Mouse (Mus musculus): Measurements from ENCODE around the gene Zbtb7b. TPM values are rescaled to one million over a fixed set of nuclear protein-coding genes. Genes with fewer than 3 reads are reported as not detected.

Zbtb7b gene
- total RNA-seq, 1 experiment from 2014 or later, result 9.9 TPM

GRCm38 (mm10) chr3:89382033-89382882, 12.3 kb downstream of the Zbtb7b start:
- no peak for ATAC-seq (replicated peaks in 1 of 2; ENCODE audit: insufficient read depth in 1 of 2, low FRiP score in 2 of 2, low TSS enrichment in 1 of 2, low read depth in 1 of 2, poor library complexity in 2 of 2, severe bottlenecking in 2 of 2)

- ATAC-seq (replicated peaks in 1 of 2; ENCODE audit: insufficient read depth in 1 of 2, low FRiP score in 2 of 2, low TSS enrichment in 1 of 2, low read depth in 1 of 2, poor library complexity in 2 of 2, severe bottlenecking in 2 of 2), result no peak
Observed at GRCm38 (mm10) chr3:89381233-89381632, 13.3 kb downstream of the Zbtb7b start.

GRCm38 (mm10) chr3:89380711-89381110, 13.9 kb downstream of the Zbtb7b start:
- ATAC-seq (replicated peaks in 1 of 2; ENCODE audit: insufficient read depth in 1 of 2, low FRiP score in 2 of 2, low TSS enrichment in 1 of 2, low read depth in 1 of 2, poor library complexity in 2 of 2, severe bottlenecking in 2 of 2), result no peak

GRCm38 (mm10) chr3:89380291-89380690, 14.3 kb downstream of the Zbtb7b start:
- no peak for ATAC-seq (replicated peaks in 1 of 2; ENCODE audit: insufficient read depth in 1 of 2, low FRiP score in 2 of 2, low TSS enrichment in 1 of 2, low read depth in 1 of 2, poor library complexity in 2 of 2, severe bottlenecking in 2 of 2)

GRCm38 (mm10) chr3:89379388-89380131, 15.0 kb downstream of the Zbtb7b start:
- ATAC-seq (replicated peaks in 1 of 2; ENCODE audit: insufficient read depth in 1 of 2, low FRiP score in 2 of 2, low TSS enrichment in 1 of 2, low read depth in 1 of 2, poor library complexity in 2 of 2, severe bottlenecking in 2 of 2), result no peak

GRCm38 (mm10) chr3:89378394-89379067, 16.0 kb downstream of the Zbtb7b start:
- ATAC-seq (replicated peaks in 1 of 2; ENCODE audit: insufficient read depth in 1 of 2, low FRiP score in 2 of 2, low TSS enrichment in 1 of 2, low read depth in 1 of 2, poor library complexity in 2 of 2, severe bottlenecking in 2 of 2), result peak; percentile 72 to 78

- no peak for ATAC-seq (replicated peaks in 1 of 2; ENCODE audit: insufficient read depth in 1 of 2, low FRiP score in 2 of 2, low TSS enrichment in 1 of 2, low read depth in 1 of 2, poor library complexity in 2 of 2, severe bottlenecking in 2 of 2)
Observed at GRCm38 (mm10) chr3:89377831-89378230, 16.7 kb downstream of the Zbtb7b start.

- no peak for ATAC-seq (replicated peaks in 1 of 2; ENCODE audit: insufficient read depth in 1 of 2, low FRiP score in 2 of 2, low TSS enrichment in 1 of 2, low read depth in 1 of 2, poor library complexity in 2 of 2, severe bottlenecking in 2 of 2)
Observed at GRCm38 (mm10) chr3:89373581-89374231, 20.9 kb downstream of the Zbtb7b start.

- ATAC-seq (replicated peaks in 1 of 2; ENCODE audit: insufficient read depth in 1 of 2, low FRiP score in 2 of 2, low TSS enrichment in 1 of 2, low read depth in 1 of 2, poor library complexity in 2 of 2, severe bottlenecking in 2 of 2), result no peak
Observed at GRCm38 (mm10) chr3:89367338-89367737, 27.2 kb downstream of the Zbtb7b start.

- no peak for ATAC-seq (replicated peaks in 1 of 2; ENCODE audit: insufficient read depth in 1 of 2, low FRiP score in 2 of 2, low TSS enrichment in 1 of 2, low read depth in 1 of 2, poor library complexity in 2 of 2, severe bottlenecking in 2 of 2)
Observed at GRCm38 (mm10) chr3:89365486-89366414, 28.8 kb downstream of the Zbtb7b start.

GRCm38 (mm10) chr3:89365153-89365485, 29.5 kb downstream of the Zbtb7b start, which contains the start of gene Dcst1:
Dcst1 (minus strand) TSS chr3:89365253.
- ATAC-seq (replicated peaks in 1 of 2; ENCODE audit: insufficient read depth in 1 of 2, low FRiP score in 2 of 2, low TSS enrichment in 1 of 2, low read depth in 1 of 2, poor library complexity in 2 of 2, severe bottlenecking in 2 of 2), result no peak

GRCm38 (mm10) chr3:89364631-89365030, 29.9 kb downstream of the Zbtb7b start:
- no peak for ATAC-seq (replicated peaks in 1 of 2; ENCODE audit: insufficient read depth in 1 of 2, low FRiP score in 2 of 2, low TSS enrichment in 1 of 2, low read depth in 1 of 2, poor library complexity in 2 of 2, severe bottlenecking in 2 of 2)

- ATAC-seq (replicated peaks in 1 of 2; ENCODE audit: insufficient read depth in 1 of 2, low FRiP score in 2 of 2, low TSS enrichment in 1 of 2, low read depth in 1 of 2, poor library complexity in 2 of 2, severe bottlenecking in 2 of 2), result no peak
Observed at GRCm38 (mm10) chr3:89361675-89362074, 32.9 kb downstream of the Zbtb7b start, which contains the start of gene Dcst2. Dcst2 (plus strand) TSS chr3:89361975.

- ATAC-seq (replicated peaks in 1 of 2; ENCODE audit: insufficient read depth in 1 of 2, low FRiP score in 2 of 2, low TSS enrichment in 1 of 2, low read depth in 1 of 2, poor library complexity in 2 of 2, severe bottlenecking in 2 of 2), result peak; percentile 40 to 46; a peak in 3 of 4 replicates
Observed at GRCm38 (mm10) chr3:89360237-89360636, 34.3 kb downstream of the Zbtb7b start.

- no peak for ATAC-seq (replicated peaks in 1 of 2; ENCODE audit: insufficient read depth in 1 of 2, low FRiP score in 2 of 2, low TSS enrichment in 1 of 2, low read depth in 1 of 2, poor library complexity in 2 of 2, severe bottlenecking in 2 of 2)
Observed at GRCm38 (mm10) chr3:89359630-89360029, 34.9 kb downstream of the Zbtb7b start.

GRCm38 (mm10) chr3:89356029-89356428, 38.5 kb downstream of the Zbtb7b start:
- ATAC-seq (replicated peaks in 1 of 2; ENCODE audit: insufficient read depth in 1 of 2, low FRiP score in 2 of 2, low TSS enrichment in 1 of 2, low read depth in 1 of 2, poor library complexity in 2 of 2, severe bottlenecking in 2 of 2), result no peak
